Mouse (Mus musculus): Measurements from ENCODE around the gene Ddit4. TPM values are rescaled to one million over a fixed set of nuclear protein-coding genes. Genes with fewer than 3 reads are reported as not detected.

Ddit4 gene
- polyA plus RNA-seq, 1 experiment from 2014 or later = 61.6 TPM

DNA sequence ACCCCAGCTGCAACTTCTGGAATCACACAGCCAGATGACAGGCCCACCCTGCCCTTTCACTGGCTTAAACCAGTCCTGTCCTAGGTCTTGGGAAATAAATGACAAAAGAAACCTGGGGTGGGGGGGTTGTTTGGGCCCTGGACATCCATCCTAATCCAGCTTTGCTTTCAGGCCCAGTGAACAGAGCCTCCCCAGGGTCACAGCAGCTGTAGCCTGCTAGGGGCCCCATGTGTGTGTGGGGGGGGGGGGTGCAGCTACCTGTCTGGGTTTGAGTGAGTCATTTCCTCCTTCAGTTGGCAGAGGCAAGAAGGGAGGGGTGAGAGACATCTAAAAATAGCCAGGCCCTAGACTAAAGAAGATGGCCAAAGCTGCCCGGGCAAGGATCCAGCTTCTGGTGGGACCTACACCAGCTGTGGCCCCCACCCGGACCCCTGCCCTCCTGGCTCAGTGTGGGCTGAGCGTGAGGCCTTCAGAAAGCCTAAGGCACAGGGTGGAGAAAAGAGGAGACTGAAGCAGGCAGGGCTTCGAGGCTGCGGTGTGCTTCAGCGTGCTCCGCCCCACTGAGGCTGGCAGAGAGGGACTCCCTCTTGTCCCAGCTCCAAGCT lies 43.8 kb downstream of the Ddit4 start:
- Histone ChIP-seq H3K4me3 (replicated peaks) (no peak overlapping the region), H3K27me3 (no peaks in the 10 kb centered on the region), H3K4me1 (peaks cover 59% of the 10 kb centered on the region), H3K4me2 (no peak overlapping the region), H3K27ac (peak overlapping the region; percentile 42), H3K9ac (no peak overlapping the region), H3K36me3 (replicated peaks) (no peaks in the 10 kb centered on the region), H3K9me3 (no peaks in the 10 kb centered on the region)
- no peak for ATAC-seq (ENCODE audit: low FRiP score)
- WGBS = 41% methylated on average over 7 of the region's 7 CpGs

DNA sequence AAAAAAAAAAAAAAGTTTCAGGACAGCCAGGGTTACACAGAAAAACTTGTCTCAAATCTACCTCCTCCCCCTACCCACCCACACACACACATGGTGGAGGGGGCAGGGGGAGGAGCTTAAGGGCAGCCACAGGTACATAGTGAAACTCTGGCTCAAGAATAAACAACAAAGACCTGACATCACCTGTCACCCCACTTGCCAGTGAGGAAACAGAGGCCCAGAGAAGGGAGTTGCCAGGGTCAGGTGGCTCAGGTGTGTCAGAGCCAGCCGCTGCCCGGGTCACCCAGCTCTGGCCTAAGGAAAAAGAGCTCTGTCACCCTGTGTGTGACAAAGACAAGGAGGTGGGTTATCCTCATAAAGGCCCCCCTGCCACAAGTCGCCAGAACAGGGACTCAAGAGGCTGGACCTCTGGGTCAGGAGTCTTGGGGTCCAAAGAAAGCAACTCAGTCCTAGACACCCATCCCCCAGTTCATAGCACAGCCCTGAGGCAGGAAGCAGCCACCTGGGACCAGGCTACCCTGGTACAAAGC lies 44.5 kb downstream of the Ddit4 start:
- Histone ChIP-seq H3K36me3 (replicated peaks) (no peaks in the 10 kb centered on the region), H3K27me3 (no peaks in the 10 kb centered on the region), H3K4me2 (no peak overlapping the region), H3K9ac (no peak overlapping the region), H3K4me3 (replicated peaks) (no peak overlapping the region), H3K4me1 (peaks cover 59% of the 10 kb centered on the region), H3K27ac (no peak overlapping the region), H3K9me3 (no peaks in the 10 kb centered on the region)
- ATAC-seq (ENCODE audit: low FRiP score) = no peak
- 59% methylated on average over 3 of the region's 3 CpGs for WGBS

DNA sequence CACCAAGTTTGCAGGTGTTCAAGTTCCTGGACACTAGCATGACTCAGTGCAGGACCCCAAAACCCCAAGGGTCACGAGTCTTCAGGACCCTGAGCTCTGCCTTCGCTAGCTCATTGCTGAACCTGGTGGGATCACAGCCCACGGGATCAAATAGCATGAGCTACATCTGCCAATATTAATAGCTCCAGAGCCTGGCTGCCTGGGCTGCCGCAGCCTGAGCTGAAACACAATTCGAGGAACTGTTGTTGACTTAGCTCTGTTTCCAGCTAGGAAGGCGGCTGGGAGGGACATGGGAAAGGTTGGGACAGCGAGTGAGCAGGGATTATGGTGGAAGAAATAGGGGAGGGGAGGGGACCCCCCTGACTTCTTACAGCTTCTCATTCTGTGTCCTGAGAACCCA lies 48.5 kb downstream of the Ddit4 start:
- Histone ChIP-seq H3K4me1 (peaks cover 69% of the 10 kb centered on the region), H3K9me3 (no peaks in the 10 kb centered on the region), H3K36me3 (replicated peaks) (no peaks in the 10 kb centered on the region), H3K4me3 (replicated peaks) (no peak overlapping the region), H3K4me2 (no peak overlapping the region), H3K27me3 (no peaks in the 10 kb centered on the region), H3K27ac (peak overlapping the region; percentile 46; the same call in 1 of the 2 replicates), H3K9ac (0 out of 2 replicates have a peak overlapping the region, but pooled peaks have one; percentile 17)
- whole genome bisulfite sequencing = 72% methylated on average over 7 of the region's 7 CpGs
- no peak for ATAC-seq (ENCODE audit: low FRiP score)

DNA sequence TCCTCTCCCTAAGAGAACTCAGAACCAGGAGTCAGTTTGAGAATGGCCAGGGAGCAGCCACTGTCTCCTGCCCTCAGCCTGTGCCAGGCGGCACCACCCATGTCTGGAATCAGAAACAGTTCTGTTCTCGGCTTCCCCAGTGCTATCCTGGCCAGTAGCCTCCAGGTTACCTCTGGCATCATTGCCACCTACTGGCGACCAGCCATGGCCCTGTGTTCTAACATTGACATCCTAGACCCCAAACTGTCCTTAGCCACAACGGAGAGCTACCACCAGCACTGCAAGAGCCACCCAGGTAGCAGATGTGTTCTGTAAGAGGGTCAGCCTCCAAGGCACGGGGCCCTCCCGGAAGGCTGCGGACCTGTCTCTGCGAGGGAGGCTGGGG lies 49.0 kb downstream of the Ddit4 start:
- Histone ChIP-seq H3K4me2 (no peak overlapping the region), H3K9ac (peak overlapping the region; percentile 17; the same call in 1 of the 2 replicates), H3K36me3 (replicated peaks) (no peaks in the 10 kb centered on the region), H3K4me3 (replicated peaks) (no peak overlapping the region), H3K27ac (peak overlapping the region; percentile 65), H3K27me3 (no peaks in the 10 kb centered on the region), H3K9me3 (no peaks in the 10 kb centered on the region), H3K4me1 (peaks cover 69% of the 10 kb centered on the region)
- no peak for ATAC-seq (ENCODE audit: low FRiP score)
- 71% methylated on average over 8 of the region's 8 CpGs for WGBS

DNA sequence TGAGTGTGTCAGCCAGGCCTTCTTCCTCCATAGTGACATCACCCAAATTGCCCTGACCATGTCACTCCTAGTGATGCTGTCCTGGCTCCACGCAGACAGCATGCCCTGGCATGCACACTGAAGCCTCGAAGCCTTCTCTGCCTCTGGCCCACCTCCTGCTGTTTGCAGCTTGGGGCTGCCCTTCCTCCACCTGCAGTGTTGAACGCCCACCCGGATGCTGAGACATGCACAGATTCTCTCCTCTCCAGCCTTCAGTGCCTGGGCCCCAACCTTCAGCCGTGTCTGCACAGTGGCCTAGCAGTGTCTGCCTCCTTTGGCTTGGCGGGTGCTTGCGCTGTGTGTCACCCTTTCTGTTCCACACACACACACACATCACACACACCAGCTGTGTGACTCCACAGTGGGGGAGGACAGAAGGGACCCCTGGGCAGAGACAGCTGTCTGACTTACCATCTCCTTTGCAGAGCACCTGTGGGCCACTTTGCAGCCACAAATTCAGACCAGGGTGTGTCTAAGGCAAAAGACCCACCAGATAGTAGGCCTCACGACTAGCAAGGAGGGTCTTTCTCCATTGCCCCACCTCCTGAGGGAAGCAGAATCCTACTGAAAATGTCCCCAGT lies 49.5 kb downstream of the Ddit4 start:
- Histone ChIP-seq H3K4me2 (no peak overlapping the region), H3K36me3 (replicated peaks) (no peaks in the 10 kb centered on the region), H3K9ac (peak overlapping the region; percentile 33), H3K9me3 (no peaks in the 10 kb centered on the region), H3K4me1 (peaks cover 69% of the 10 kb centered on the region), H3K27ac (peak overlapping the region; percentile 65), H3K27me3 (no peaks in the 10 kb centered on the region), H3K4me3 (replicated peaks) (no peak overlapping the region)
- 74% methylated on average over 8 of the region's 8 CpGs for WGBS
- ATAC-seq (ENCODE audit: low FRiP score) = no peak

DNA sequence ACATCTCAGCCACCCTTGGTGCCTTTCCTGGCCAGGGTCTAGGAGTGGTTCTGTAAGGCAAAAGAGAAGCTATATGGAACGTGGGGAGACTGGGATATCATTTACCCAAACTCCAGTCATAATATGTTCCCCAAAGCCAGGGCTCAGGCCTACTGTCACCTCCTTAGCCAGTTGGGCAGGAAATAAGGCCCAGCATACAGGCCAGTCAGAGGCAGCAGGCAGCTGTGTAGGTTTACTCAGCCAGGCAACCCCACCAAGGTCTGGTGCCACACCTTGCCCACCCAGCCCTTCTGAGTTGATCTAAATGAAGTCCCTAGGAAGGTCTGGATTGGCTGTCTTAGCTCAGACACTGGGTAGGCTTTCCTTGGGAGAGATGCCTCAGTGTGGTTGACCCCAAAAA lies 50.2 kb downstream of the Ddit4 start:
- no peaks in the 10 kb centered on the region for H3K27me3 ChIP-seq
- no peak overlapping the region for H3K9ac ChIP-seq
- no peak overlapping the region for H3K4me2 ChIP-seq
- H3K4me3 ChIP-seq (replicated peaks) = no peak overlapping the region
- WGBS = 86% methylated on average over 1 of the region's 1 CpGs
- H3K9me3 ChIP-seq = no peaks in the 10 kb centered on the region
- peaks cover 75% of the 10 kb centered on the region for H3K4me1 ChIP-seq
- ATAC-seq (ENCODE audit: low FRiP score) = no peak
- peak overlapping the region; percentile 65; the same call in 1 of the 2 replicates for H3K27ac ChIP-seq
- H3K36me3 ChIP-seq (replicated peaks) = peaks cover 1% of the 10 kb centered on the region

DNA sequence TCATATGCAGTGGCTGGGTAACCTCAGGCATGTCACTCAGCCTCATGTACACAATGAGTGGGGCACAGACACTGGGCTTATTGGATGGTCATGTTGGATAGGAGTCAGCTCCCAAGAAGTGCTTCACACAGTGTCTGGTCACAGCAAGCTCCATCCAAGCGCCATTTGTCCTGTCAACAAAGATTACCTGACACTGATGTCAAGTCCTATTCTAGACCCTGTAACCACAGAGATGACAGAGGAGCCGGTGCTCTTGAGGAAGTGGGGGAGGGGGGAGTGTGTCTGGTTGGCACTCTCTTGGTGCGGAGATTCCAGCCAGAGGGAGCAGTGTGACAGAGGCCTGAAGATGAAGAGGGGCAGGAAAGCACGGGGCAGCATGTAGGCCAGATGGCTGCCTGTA lies 50.7 kb downstream of the Ddit4 start:
- H3K27me3 ChIP-seq = no peaks in the 10 kb centered on the region
- H3K9me3 ChIP-seq = no peaks in the 10 kb centered on the region
- H3K27ac ChIP-seq = peak overlapping the region; percentile 100
- peaks cover 6% of the 10 kb centered on the region for H3K36me3 ChIP-seq (replicated peaks)
- WGBS = 57% methylated on average over 4 of the region's 4 CpGs
- H3K9ac ChIP-seq = no peak overlapping the region
- H3K4me2 ChIP-seq = no peak overlapping the region
- H3K4me3 ChIP-seq (replicated peaks) = no peak overlapping the region
- peaks cover 80% of the 10 kb centered on the region for H3K4me1 ChIP-seq
- ATAC-seq (ENCODE audit: low FRiP score) = no peak

DNA sequence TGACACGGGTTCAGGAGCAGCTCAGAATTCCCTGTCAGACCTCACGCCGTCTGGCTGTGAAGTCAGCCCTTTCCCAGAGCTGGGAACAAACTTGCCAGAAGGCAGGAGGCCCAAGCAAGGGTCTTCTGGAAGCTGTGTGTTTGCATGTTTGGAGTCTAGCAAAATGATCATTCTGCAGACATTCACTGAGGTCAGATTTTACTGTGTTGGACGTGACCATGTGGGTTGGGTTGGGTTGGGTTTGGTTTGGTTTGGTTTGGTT lies 51.5 kb downstream of the Ddit4 start:
- peak overlapping the region; percentile 100 for H3K27ac ChIP-seq
- no peak for ATAC-seq (ENCODE audit: low FRiP score)
- H3K27me3 ChIP-seq = no peaks in the 10 kb centered on the region
- peaks cover 82% of the 10 kb centered on the region for H3K4me1 ChIP-seq
- H3K36me3 ChIP-seq (replicated peaks) = peaks cover 15% of the 10 kb centered on the region
- 31% methylated on average over 4 of the region's 4 CpGs for WGBS
- peak overlapping the region; percentile 39 for H3K4me2 ChIP-seq
- peak overlapping the region; percentile 36 for H3K9ac ChIP-seq
- no peaks in the 10 kb centered on the region for H3K9me3 ChIP-seq
- no peak overlapping the region for H3K4me3 ChIP-seq (replicated peaks)

Other genes starting within 250 kb of the Ddit4 start
- 67.8 and 72.3 TPM in 2 replicates for gene Micu1, start 249.4 kb downstream of the Ddit4 start, polyA plus RNA-seq (2016; fragmentation: Nextera tagmentation; extraction: Ambion mirVana)
- gene Dnajb12, start 72.3 kb downstream of the Ddit4 start, polyA plus RNA-seq (2016; fragmentation: Nextera tagmentation; extraction: Ambion mirVana) = 21.2 and 22.7 TPM in 2 replicates
- gene Ascc1, start 51.0 kb upstream of the Ddit4 start, polyA plus RNA-seq (2016; fragmentation: Nextera tagmentation; extraction: Ambion mirVana) = 38.5 and 38.6 TPM in 2 replicates
- gene Anapc16, start 51.3 kb upstream of the Ddit4 start, polyA plus RNA-seq (2016; fragmentation: Nextera tagmentation; extraction: Ambion mirVana) = 100 and 106 TPM in 2 replicates
- 13.2 and 14.3 TPM in 2 replicates for gene Spock2, start 154.4 kb upstream of the Ddit4 start, polyA plus RNA-seq (2016; fragmentation: Nextera tagmentation; extraction: Ambion mirVana)